Mouse (Mus musculus) hindlimb bud, embryonic 11.5 days (tissue): Measurements from ENCODE around the gene Natd1.
"Not testable (repeated sequence)": the region's sequence is repeated elsewhere in the genome, so short reads cannot be mapped to it uniquely, and the experiment has no call there.

ENCODE experiments used
- DNase-seq: peaks from one replicate; pipeline ENCODE4 v3.0.0-alpha.2; 2012; ENCODE audit warnings: low read depth, low spot score; ENCODE audit errors: extremely low spot score

Natd1 gene

DNA sequence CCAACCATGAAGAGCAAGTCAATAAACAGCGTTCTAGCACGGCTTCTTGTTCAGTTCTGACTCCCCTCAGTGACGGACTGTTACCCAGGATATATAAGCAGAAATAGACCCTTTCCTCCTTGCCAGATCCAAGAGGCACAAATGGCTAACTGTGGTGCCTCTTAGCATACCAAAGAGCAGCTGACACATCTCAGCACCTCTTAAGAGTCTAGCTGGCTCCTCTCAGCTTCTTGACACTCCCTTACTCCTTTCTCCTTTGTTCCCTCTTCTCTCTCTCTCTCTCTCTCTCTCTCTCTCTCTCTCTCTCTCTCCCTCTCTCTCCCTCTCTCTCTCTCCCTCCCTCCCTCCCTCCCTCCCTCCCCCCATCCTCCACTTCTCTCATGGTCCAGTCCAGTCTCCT is 23.8 kb downstream of the Natd1 start:
- no peak for DNase-seq

DNA sequence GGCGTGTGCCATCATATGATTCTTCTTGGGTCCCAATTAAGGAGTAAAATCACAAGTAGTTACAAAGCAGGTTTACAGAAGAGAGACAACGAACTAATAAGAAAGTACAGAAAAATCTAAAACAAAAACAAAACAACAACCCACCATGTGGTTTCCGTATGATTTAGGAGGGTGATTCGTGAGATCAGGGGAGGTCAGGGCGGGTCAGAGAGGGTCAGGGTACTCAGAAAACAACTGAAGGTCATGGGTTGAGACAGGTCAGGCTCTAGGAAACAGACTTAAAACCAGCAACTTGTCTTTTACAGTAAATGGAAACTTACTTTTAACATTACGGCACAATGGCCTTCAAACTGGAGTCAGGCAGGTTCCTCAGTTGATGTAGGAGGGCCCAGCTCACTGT is 24.3 kb downstream of the Natd1 start:
- no peak for DNase-seq

DNA sequence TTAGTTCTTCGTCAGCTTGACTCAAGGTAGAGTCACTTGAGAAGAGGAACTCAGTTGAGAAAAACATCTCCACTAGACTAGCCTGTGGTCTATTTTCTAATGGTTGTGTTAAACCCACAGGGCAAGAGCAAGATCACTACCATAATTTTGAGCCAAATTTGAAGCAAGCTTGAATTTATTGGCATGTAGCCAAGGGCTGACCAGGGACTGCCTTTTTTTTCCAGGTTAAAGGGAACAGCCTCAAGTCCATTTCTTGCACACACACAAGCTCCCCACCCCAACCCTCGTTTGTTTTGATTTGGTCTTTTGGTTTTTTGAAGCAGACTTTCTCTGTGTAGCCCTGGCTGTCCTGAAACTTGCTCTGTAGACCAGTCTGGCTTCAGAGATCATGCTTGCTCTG is 24.7 kb downstream of the Natd1 start:
- DNase-seq, result no peak

DNA sequence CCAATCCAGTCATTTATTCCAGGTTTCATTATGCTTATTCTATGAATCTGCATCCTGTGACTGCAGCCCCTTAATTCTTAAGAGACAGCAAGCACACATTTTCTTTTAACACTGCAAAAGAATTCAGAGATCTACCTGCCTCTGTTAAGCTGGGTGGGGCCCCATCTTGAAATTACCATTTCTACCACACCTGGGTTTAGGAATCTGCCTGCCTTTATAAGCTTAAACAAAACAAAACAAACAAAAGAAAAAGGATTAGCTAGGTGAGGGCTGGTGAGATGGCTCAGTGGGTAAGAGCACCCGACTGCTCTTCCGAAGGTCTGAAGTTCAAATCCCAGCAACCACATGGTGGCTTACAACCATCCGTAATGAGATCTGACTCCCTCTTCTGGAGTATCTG is 27.6 kb downstream of the Natd1 start:
- not testable (repeated sequence) for DNase-seq

DNA sequence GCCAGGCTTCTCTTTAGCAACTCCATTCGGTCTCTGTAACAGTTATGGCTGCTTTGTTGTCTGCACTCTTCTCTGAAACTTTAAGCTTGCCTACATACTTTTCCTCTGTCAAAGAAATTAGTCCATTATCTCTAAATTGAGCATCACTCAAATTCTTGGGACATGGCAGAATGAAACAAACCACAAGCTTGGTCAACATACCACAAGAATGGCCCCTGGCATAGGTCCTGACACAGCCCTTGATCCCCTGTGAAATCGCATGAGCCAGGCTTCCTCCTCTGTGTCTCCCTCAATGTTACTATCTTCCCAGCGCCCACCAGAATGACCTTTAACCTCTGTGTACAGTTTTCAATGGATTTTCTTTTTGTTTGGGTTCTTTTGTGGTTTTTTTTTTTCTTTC is 32.2 kb downstream of the Natd1 start:
- no peak for DNase-seq

DNA sequence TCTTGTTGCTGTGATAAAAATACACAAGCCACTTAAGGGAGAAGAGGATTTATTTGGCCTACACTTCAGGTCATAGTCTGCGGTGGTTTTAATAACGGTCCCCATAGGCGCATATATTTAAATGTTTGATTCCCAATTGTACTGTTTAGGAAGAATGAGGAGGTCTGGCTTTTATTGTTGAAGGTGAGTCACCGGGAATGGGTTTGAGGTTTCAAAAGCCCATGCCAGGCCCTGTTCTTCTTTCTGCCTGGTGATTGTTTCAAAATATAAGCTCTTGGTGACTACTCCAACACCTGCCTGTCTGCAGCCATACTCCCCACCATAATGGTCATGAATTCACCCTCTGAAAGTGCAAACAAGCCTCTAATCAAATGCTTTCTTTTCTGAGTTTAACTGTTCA is 34.0 kb downstream of the Natd1 start:
- no peak for DNase-seq

DNA sequence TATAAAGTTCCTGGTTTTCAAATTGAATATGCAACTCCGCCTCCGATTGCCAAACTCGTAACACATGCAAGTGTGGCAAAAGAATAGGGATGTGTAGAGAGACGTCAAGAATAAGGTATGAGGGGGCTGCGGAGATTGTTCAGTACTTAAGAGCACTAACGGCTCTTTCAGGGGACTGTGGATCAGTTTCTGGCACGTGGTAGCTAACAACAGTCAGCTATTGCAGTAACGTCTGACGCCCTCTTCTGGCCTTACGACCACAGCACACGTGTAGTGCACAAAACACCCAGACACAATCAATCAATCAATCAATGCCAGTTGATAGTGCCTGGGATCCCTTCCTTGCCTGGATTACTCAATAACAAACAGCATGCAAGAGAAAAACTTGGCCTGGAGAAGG is 35.1 kb downstream of the Natd1 start:
- DNase-seq, result peak; percentile 33

DNA sequence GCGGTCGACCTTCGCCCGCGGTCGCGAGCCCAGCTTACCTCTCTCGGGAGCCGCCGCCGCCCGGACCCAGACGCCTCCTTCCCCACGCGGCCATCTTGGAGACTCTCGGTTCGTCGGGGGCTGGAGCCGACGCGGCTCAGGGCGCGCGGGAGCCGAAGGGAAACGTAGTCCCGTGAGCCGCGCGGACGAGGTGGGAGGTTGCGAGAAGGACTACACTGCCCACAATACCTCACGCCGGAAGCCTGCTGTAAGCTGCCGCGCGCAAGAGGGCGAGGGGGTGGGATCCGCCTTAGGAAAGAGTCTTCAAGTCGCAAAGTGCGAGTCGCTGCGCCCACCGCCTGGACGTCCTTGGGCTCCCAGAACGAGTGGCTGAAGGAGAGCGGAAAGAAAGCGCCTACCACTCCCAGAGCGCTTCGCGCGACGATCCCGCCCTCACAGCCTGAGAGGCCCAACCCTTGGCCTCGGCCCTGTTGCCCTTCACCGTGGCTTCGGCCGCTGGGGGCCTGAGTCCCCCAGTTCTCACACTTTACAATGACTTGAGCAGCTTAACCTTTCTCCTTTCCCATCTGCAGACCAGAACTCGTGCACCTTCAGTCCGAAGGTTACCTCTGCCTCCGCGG is 35.8 kb downstream of the Natd1 start, which contains the start of gene Tmem11:
Gene Tmem11 (minus strand): TSS at position 598 of the 620 bp plus-strand sequence.
- DNase-seq, result peak; percentile 82

DNA sequence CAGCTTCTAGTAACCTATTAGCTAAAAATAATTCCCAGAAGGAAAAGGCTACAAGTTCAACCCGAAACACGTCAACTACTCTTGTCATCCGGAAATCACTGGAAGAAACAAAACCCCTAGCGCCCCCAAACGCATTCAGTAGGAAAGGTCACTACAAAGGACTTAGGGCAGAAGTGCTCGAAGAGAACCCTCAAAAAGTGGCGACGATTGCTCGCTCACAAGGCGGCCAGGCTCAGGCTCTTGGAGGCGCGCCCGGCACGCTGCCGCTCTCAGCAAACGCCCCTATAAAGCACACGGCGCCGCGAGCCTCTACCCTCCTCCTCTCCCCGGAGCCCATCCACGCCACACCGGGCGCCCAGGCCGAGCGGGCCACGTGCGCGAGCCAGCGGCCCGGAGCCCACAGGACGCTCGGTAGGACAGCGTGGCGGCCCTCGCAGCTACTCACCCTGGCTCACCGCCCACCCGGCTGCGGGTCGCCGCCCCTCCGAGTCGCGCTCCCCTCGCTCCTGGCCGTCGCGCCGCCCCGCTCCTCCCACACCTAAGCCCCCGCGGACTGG is 36.4 kb downstream of the Natd1 start:
- DNase-seq, result no peak

DNA sequence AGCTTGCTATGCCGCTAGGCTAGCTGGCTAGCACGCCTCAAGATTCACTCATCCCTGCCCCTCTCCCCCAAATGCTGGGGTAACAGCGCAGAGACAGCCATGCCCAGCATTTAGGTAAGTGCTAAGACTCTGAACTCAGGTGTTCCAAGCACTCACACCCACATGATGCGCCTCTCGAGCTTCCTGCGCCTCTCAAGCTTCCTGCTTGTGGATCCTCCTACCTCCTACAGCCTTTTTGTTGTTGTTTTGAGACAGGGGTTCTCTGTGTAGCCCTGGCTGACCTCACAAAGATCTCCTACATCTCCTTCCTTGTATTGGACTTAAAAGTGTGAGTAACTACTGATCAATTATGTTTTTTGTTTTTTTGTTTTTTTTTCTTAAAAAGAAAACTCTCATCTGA is 41.4 kb downstream of the Natd1 start:
- no peak for DNase-seq

DNA sequence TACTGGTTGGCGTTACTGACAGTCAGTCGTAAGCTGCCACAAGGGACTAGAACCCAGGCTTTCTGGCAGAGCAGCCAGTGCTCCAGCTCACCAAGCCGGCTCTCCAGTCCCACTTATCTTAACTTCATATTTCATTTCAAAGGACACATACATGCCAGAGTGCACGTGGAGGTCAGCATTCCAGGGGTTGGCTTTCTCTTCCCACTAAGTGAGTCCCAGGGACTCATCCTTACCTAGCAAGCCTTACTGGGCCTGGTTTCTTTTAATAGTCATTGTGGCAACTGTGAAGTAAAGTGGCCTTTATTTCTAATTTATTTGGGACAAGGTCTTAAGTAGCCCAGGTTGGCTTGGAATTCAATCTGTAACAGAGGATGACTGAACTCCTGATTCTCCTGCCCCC is 43.1 kb downstream of the Natd1 start:
- DNase-seq, result no peak

DNA sequence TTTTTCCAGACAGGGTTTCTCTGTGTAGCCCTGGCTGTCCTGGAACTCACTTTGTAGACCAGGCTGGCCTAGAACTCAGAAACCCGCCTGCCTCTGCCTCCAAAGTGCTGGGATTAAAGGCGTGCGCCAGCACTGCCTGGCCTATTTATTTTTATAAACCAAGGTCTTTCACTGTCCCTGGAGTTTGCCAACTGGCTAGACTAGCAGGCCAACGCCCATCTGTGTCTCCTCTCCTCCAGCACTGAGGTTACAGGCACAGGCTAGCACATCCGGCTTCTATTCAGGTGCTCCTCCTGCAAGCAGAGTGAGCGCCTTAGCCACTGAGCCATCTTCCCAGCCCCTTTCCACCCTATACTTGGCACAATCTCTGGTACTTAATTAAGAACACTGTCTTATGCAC is 45.1 kb downstream of the Natd1 start:
- not testable (repeated sequence) for DNase-seq

DNA sequence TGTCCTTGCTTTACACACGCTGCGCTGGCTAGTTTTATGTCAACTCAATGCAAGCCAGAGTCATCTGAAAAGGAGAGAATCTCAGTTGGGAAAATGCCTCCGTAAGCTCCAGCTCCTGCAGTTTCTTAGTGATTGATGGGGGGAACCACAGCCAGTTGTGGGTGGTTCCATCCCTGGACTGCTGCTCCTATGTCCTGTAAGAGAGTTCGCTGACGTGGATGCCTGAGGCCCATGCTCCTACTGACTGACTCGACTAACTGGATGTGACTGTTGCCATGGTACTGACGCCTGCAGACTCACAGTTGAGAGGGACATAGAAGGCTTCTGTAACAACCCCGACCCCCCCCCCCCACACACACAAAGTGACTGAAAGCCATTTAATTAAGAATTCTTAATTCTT is 46.6 kb downstream of the Natd1 start:
- DNase-seq, result no peak

DNA sequence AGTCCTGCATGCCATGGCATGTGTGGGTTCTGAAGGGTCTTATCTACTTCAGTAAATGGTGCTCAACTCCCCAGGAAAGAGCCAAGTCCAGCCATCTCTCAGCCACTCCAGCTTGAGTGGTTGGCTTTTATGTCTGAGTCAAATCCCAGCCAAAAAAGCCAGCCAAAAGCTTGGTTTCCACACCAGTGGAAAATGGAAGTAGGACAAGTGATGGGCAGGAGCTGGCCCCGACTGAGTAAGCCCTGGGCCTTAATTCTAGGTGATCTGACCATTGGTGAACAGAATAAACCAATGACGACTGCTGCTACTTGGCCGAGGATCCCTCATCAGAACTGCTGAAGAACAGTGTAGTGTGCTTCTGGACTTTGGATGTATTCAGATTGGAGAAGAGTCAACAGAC is 47.1 kb downstream of the Natd1 start:
- DNase-seq, result no peak

DNA sequence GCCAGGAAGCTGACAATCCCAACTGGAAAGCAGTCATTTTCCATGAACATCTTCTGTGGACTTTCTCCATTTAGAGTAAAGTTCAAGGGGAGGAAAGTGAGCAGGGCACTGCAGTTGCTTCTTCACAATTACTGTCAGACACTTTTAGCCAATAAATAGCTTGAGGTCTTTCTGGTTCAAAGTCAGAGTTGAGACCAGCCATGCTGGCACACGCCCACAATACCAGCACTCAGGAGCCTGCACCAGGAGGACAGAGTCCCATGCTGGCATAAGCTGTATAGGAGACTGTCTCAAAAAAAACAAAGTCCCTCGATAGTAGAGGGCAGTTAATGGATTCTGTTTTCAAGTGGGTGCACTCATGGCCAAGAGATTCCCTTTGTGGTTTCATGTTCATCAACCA is 48.5 kb downstream of the Natd1 start:
- no peak for DNase-seq

DNA sequence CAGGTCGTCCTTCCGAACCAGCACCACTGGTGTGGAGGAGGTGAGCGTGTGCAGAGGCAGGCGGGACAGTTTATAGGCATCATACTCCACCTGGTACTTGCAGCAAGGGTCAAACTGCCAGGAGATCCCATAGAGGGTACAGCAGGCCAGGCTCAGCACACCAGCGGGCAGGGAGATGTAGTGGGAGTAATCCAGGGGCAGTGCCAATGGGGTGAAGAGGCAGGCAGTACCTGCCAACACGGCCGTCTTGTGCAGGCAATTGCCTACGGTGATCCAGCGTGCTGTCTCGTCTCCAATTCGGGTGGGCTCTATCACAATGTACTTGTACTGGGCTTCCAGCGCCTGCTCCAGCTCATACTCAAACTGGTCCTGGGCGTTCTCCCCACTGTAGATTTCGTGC is 49.6 kb downstream of the Natd1 start:
- no peak for DNase-seq

DNA sequence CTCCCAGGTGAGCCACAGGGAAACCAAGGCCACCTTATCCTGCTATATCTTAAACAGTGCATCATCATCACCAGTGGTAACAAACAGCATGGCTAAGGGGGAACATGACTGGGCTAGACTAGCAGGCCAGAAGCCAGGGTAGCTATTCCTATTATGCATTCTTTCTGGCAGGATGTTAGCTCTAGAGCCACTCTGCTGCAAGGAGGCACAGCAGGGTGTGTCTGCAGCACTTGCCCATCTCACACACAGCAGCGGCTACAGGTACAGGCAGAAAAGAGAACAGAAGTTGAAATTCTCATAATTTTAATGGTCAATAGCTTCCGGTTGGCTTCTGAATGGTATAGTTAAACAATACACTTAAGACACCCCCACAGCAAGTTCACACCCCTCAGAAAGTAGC is 50.4 kb downstream of the Natd1 start:
- no peak for DNase-seq

DNA sequence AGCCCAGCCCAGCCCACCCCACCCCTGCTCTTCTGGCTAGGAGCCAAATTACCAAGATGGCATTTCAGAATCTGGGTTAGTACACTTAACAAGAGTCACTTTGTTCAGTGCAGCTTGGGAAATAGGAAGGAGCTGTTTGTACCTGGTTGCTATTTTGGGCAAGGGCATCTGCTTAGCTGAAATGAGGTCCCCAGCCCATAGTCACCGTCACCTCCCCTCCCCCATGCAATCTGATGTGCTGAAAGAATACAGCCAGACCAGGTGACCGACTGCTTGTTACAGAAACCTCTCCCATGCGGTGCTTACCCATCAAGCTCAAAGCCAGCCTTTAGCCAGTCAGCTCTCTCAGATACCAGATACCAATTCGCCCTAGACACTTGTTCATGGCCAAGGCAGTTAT is 51.4 kb downstream of the Natd1 start:
- no peak for DNase-seq

DNA sequence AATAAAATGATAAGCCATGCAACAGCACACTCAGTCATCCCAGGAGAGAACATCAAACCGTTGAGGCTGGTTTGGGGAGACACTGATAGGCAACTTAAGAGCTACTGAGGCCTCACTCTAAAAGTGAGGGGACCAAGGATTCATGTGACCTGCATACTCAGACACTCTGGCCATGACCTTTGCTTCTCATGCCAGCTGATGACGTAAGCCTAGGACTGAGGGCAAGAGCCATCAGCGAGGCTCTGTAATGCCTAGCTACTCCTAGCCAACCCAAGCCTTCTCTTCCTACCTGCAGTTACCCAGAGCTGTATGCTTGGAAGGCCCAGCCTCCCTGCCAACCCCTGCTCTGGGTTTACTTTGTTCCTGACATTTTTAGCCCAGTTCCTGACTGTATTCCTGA is 52.6 kb downstream of the Natd1 start:
- no peak for DNase-seq

DNA sequence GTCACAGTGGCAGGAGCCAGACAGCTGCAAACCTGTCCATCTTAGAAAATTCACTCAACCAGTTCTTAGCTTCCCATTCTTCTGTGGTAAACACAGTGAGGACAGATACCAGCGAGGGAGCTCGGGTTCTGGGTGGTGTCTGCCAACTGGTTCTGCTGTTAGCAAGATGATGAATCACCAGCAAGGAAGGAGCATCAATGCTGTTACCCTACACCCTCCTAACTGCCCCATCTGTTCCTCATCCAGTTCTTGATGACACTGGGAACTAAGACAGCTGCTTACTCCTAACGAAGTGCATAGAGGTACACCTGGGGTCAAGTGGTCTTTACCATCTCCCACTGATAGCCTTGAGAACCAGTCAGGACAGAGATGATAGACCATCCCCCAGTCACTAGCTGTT is 58.0 kb downstream of the Natd1 start:
- DNase-seq, result no peak
